Mouse (Mus musculus): ENCODE measurements at regions not wholly inside any gene's neighbourhood (a gene's known extent, or its start where the extent isn't known, plus 50 kb on each side); places are given as distances from the start of the nearest gene placed in this dataset.

DNA sequence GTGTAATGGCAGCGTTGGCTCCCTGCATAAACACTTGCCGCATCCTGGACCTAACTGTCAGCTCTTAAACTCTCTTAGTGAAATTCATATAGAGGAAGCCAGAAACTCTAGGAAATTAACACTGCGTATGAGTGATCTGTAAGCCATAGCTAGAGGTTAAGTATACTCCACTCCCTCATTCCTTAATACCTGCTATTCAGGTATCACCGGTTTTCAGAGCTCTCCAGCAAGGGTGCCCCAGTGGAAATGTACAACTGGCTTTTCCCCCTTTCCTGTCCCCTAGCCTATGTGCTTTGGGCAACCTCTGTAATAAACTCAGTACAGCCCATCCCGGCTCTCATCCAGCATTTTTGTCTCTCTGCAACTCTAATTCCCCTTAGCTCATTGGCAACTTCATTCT lies 164.8 kb upstream of the Habp2 start:
- no peak overlapping the region for H3K9ac ChIP-seq (replicated peaks; ENCODE audit: low read depth)
- no peak overlapping the region for H3K27ac ChIP-seq (ENCODE audit: low read length)
- no peaks in the 10 kb centered on the region for H3K36me3 ChIP-seq (ENCODE audit: insufficient read depth, low read length)
- DNase-seq (ENCODE audit: low spot score) (peak; percentile 86), ATAC-seq (peak; percentile 92)
- TF ChIP-seq CTCF (IDR thresholded peaks at IDR 0.05): no peak
- TF ChIP-seq EP300 (IDR thresholded peaks at IDR 0.05): peak; percentile 43; the same call in 1 of the 2 replicates
- 54% methylated on average over 5 of the region's 5 CpGs for WGBS
- H3K9me3 ChIP-seq (ENCODE audit: low read length): no peaks in the 10 kb centered on the region
- no peak overlapping the region for H3K4me3 ChIP-seq (ENCODE audit: low read depth, low read length)
- no peaks in the 10 kb centered on the region for H3K4me1 ChIP-seq (ENCODE audit: insufficient read depth, low read depth, low read length)
- H3K27me3 ChIP-seq (replicated peaks; ENCODE audit: insufficient read depth, low read length): no peaks in the 10 kb centered on the region
- H3K4me2 ChIP-seq (replicated peaks; ENCODE audit: low read depth, low read length): no peak overlapping the region

DNA sequence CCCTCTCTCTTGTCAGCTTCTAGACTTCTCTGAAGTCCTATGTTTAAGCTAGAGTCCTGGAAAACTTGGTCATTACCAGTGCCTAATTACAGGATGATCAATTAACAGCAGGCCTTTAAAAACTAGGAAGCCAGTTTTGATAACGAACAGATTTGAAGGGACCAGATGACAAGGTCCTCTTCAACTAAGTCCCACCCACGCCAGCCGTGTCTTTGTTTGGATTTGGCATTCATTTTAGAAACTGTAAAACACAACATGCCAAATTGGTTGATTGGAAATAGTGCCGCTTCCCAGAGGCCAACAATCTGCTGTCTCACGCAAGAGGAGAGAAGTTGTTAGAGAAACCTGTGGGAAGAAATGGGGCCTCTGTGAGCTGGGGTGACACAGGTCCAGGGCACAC lies 155.4 kb upstream of the Habp2 start:
- Histone ChIP-seq H3K9me3 (ENCODE audit: low read length) (no peaks in the 10 kb centered on the region), H3K9ac (replicated peaks; ENCODE audit: low read depth) (no peak overlapping the region), H3K36me3 (ENCODE audit: insufficient read depth, low read length) (no peaks in the 10 kb centered on the region), H3K4me2 (replicated peaks; ENCODE audit: low read depth, low read length) (no peak overlapping the region), H3K4me3 (ENCODE audit: low read depth, low read length) (no peak overlapping the region), H3K4me1 (ENCODE audit: insufficient read depth, low read depth, low read length) (no peaks in the 10 kb centered on the region), H3K27me3 (replicated peaks; ENCODE audit: insufficient read depth, low read length) (no peaks in the 10 kb centered on the region), H3K27ac (ENCODE audit: low read length) (no peak overlapping the region)
- 74% methylated on average over 5 of the region's 5 CpGs for WGBS
- ATAC-seq (no peak), DNase-seq (ENCODE audit: low spot score) (no peak)
- no peak for TF ChIP-seq EP300 (IDR thresholded peaks at IDR 0.05)
- no peak for TF ChIP-seq CTCF (IDR thresholded peaks at IDR 0.05)

DNA sequence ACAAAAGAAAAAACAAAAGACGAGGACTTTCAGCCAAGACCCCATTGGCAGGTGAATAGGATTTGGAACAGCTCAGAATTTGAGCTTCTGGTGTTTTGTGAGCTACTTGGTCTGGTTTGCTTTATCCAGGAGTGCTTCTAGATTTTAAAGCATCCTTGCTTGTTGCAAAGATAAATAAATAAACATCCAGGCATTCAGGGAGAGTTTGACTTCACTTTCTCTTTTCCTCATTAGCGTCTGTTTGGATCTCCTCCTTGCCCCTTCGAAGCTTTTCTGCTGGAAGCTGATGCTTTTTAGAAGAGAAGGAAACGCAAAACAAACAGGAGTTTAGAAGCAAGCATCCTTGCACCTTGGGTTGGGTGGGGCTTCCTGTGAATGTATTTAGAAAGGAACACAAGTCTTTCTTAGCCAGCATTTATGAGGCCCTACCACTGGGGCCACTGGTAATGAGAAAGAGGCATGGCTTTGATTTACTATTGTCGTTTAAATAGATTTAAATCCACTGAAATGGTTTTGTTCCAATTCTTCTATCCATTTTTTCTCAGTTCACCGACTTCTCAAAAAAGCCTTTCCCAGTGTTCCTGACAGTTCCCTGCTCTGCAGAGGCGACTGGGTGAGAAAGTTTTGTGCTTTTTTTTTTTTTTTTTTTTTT lies 153.9 kb upstream of the Habp2 start:
- WGBS: 46% methylated on average over 7 of the region's 7 CpGs
- Histone ChIP-seq H3K27me3 (replicated peaks; ENCODE audit: insufficient read depth, low read length) (no peaks in the 10 kb centered on the region), H3K4me1 (ENCODE audit: insufficient read depth, low read depth, low read length) (no peaks in the 10 kb centered on the region), H3K27ac (ENCODE audit: low read length) (no peak overlapping the region), H3K4me2 (replicated peaks; ENCODE audit: low read depth, low read length) (no peak overlapping the region), H3K9ac (replicated peaks; ENCODE audit: low read depth) (no peak overlapping the region), H3K4me3 (ENCODE audit: low read depth, low read length) (no peak overlapping the region), H3K36me3 (ENCODE audit: insufficient read depth, low read length) (no peaks in the 10 kb centered on the region), H3K9me3 (ENCODE audit: low read length) (no peaks in the 10 kb centered on the region)
- no peak for TF ChIP-seq CTCF (IDR thresholded peaks at IDR 0.05)
- no peak for TF ChIP-seq EP300 (IDR thresholded peaks at IDR 0.05)
- DNase-seq (ENCODE audit: low spot score): no peak
- ATAC-seq: no peak

- 35% methylated on average over 5 of the region's 5 CpGs for WGBS
- DNase-seq (ENCODE audit: low spot score) (no peak), ATAC-seq (no peak)
- no peaks in the 10 kb centered on the region for H3K36me3 ChIP-seq (ENCODE audit: insufficient read depth, low read length)
- no peak overlapping the region for H3K4me2 ChIP-seq (replicated peaks; ENCODE audit: low read depth, low read length)
- TF ChIP-seq EP300 (IDR thresholded peaks at IDR 0.05) (no peak), CTCF (IDR thresholded peaks at IDR 0.05) (no peak)
- no peak overlapping the region for H3K9ac ChIP-seq (replicated peaks; ENCODE audit: low read depth)
- H3K9me3 ChIP-seq (ENCODE audit: low read length): no peaks in the 10 kb centered on the region
- no peaks in the 10 kb centered on the region for H3K27me3 ChIP-seq (replicated peaks; ENCODE audit: insufficient read depth, low read length)
- no peak overlapping the region for H3K27ac ChIP-seq (ENCODE audit: low read length)
- no peak overlapping the region for H3K4me3 ChIP-seq (ENCODE audit: low read depth, low read length)
- H3K4me1 ChIP-seq (ENCODE audit: insufficient read depth, low read depth, low read length): no peaks in the 10 kb centered on the region
Observed at GRCm38 (mm10) chr19:56133565-56133964, 153.4 kb upstream of the Habp2 start.

DNA sequence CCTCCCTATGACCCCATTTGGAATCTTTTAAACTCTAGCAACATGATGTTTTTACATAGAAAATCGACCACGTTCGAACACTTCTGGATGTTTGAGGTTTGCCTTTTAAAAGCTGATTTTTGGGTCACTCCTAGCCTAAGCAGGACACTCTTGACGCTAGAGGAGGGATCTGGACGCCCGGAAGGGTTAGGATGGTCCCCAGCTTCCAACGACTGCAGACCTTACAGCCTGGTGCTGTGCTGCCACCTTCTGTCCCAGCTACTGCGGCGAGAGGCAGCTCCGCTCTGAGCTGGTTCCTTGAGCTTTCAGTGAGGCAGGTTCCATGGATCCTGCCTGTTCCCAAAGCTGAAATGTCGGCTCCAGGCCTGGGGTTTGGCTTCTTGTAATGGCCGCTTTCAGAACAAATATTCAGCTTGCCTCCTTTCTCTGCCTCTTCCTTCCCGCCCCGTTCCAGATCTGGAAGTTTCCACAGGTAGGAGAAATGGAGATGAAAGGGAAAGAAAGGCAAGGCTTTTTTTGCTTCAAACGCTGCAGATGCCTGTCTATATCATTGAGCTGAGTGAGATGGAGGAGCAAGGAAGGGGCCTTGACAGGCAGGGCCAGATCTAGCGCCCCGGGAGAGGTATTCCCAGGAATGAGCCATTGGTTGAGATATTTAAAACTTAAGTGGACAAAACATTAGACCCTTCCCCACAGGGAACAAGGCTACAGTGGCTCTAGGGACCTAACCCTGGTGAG lies 152.7 kb upstream of the Habp2 start:
- no peak overlapping the region for H3K4me2 ChIP-seq (replicated peaks; ENCODE audit: low read depth, low read length)
- H3K4me3 ChIP-seq (ENCODE audit: low read depth, low read length): no peak overlapping the region
- H3K36me3 ChIP-seq (ENCODE audit: insufficient read depth, low read length): no peaks in the 10 kb centered on the region
- 15% methylated on average over 17 of the region's 17 CpGs for WGBS
- TF ChIP-seq CTCF (IDR thresholded peaks at IDR 0.05) (peak; percentile 96), EP300 (IDR thresholded peaks at IDR 0.05) (no peak)
- H3K9ac ChIP-seq (replicated peaks; ENCODE audit: low read depth): no peak overlapping the region
- ATAC-seq (peak; percentile 85), DNase-seq (ENCODE audit: low spot score) (peak; percentile 81)
- no peak overlapping the region for H3K27ac ChIP-seq (ENCODE audit: low read length)
- no peaks in the 10 kb centered on the region for H3K27me3 ChIP-seq (replicated peaks; ENCODE audit: insufficient read depth, low read length)
- H3K9me3 ChIP-seq (ENCODE audit: low read length): no peaks in the 10 kb centered on the region
- H3K4me1 ChIP-seq (ENCODE audit: insufficient read depth, low read depth, low read length): no peaks in the 10 kb centered on the region

DNA sequence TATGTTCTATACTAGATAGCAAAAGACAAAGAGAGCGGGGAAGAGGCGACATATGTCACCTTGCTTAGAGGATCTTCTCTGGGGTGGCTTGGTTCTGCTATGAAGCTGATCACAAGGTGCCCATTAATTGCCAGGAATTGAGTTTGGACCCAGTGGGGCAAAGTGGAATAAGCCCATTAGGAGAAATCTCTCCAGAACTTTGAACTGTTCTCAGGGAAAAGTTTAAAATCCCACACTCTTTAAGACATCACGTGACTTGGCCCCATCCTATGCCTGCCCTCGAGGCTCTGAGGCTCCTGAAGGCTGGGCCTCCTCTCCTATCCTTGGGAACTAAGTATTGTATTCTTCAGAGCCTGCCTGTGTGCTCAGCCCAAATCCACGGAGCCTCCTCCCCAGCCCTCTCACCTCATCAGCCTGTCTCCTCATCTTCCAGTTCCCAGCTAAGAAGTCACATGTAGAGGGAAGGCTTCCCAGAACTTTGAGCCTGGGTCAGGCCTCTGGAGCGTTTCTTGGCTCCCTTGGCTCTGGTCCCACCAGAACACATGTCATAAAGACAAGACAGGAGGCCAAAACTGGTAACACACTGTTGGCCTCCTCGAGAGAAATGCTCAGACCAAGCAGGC lies 151.5 kb upstream of the Habp2 start:
- TF ChIP-seq EP300 (IDR thresholded peaks at IDR 0.05): no peak
- TF ChIP-seq CTCF (IDR thresholded peaks at IDR 0.05): no peak
- no peak overlapping the region for H3K4me3 ChIP-seq (ENCODE audit: low read depth, low read length)
- DNase-seq (ENCODE audit: low spot score) (peak; percentile 48), ATAC-seq (peak; percentile 43; the same call in 1 of the 2 replicates)
- no peaks in the 10 kb centered on the region for H3K4me1 ChIP-seq (ENCODE audit: insufficient read depth, low read depth, low read length)
- H3K27me3 ChIP-seq (replicated peaks; ENCODE audit: insufficient read depth, low read length): no peaks in the 10 kb centered on the region
- WGBS: 62% methylated on average over 7 of the region's 7 CpGs
- no peaks in the 10 kb centered on the region for H3K9me3 ChIP-seq (ENCODE audit: low read length)
- no peaks in the 10 kb centered on the region for H3K36me3 ChIP-seq (ENCODE audit: insufficient read depth, low read length)
- no peak overlapping the region for H3K27ac ChIP-seq (ENCODE audit: low read length)
- H3K4me2 ChIP-seq (replicated peaks; ENCODE audit: low read depth, low read length): no peak overlapping the region
- H3K9ac ChIP-seq (replicated peaks; ENCODE audit: low read depth): no peak overlapping the region
